21 mouse cellular contexts compared by ENCODE assay signal in the genomic region with DNA sequence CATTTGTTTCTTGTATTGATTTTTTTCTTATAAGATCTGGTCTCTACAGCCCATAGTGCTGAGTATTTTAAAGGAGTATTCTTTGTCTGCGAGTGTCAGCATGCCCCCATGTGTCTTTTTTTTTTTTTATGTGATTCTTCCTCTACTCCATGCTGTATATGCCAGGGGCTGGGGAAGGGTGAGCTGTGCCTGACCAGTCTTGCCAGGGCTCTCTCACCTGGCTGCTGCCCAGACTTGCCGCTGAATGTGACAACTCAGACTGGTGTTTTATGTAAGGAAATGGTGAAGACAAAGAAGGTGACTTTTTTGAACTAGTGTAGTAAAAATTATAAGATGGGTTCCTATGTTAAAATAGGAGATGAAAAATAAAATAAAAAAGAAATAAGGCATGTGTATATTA.
DNase-seq lines count a peak whose midpoint lies in the region; ATAC-seq and TF ChIP-seq lines count a peak whose summit lies in the region.
"Had no signal": no experiment of that assay in that cellular context is flagged by ENCODE, and none has a peak within 500 bp of the region (broad histone marks: within the 10 kb centered on the region; RNA-seq: fewer than 3 reads in every experiment).

No protein-coding gene starts in this region.

- no peaks in the 10 kb centered on the region for H3K9me3 ChIP-seq in midbrain, embryonic 12.5 days
- H3K9me3 ChIP-seq in midbrain, embryonic 16.5 days (replicated peaks; ENCODE audit: control insufficient read depth, low read length, poor library complexity, severe bottlenecking), result no peaks in the 10 kb centered on the region
- no peaks in the 10 kb centered on the region for H3K9me3 ChIP-seq in liver, postnatal 0 days (ENCODE audit: low read length)
- H3K9me3 ChIP-seq: forebrain, embryonic 10.5 days; heart, embryonic 10.5 days; midbrain, embryonic 10.5 days had no signal

- H3K4me1 ChIP-seq in midbrain, embryonic 12.5 days, result peaks cover 48% of the 10 kb centered on the region
- peaks cover 64% of the 10 kb centered on the region for H3K4me1 ChIP-seq in midbrain, embryonic 16.5 days (ENCODE audit: control insufficient read depth, insufficient read depth, low read length)
- H3K4me1 ChIP-seq in cerebellum, adult 2 months (ENCODE audit: control insufficient read depth, insufficient read depth, low read length), result peaks cover 23% of the 10 kb centered on the region
- no peaks in the 10 kb centered on the region for H3K4me1 ChIP-seq in liver, postnatal 0 days (ENCODE audit: insufficient read depth)

- ATAC-seq in midbrain, embryonic 12.5 days (ENCODE audit: low FRiP score, low read depth), result no peak
- ATAC-seq in midbrain, embryonic 16.5 days, result no peak
- no peak for ATAC-seq in liver, postnatal 0 days

- H3K9ac ChIP-seq in midbrain, embryonic 12.5 days (replicated peaks), result no peak overlapping the region
- no peak overlapping the region for H3K9ac ChIP-seq in midbrain, embryonic 16.5 days (ENCODE audit: low read depth, low read length)
- no peak overlapping the region for H3K9ac ChIP-seq in liver, postnatal 0 days (replicated peaks)

- no peak for TF ChIP-seq CTCF in cerebellum, adult 2 months (IDR thresholded peaks at IDR 0.05; ENCODE audit: borderline replicate concordance, insufficient read depth, low read depth, low read length)
- TF ChIP-seq CTCF in liver, postnatal 0 days (IDR thresholded peaks at IDR 0.05; ENCODE audit: low read depth), result no peak

- TF ChIP-seq POLR2A in cerebellum, adult 2 months (IDR thresholded peaks at IDR 0.05; ENCODE audit: borderline replicate concordance, insufficient read depth, low read length), result no peak

- H3K27ac ChIP-seq in midbrain, embryonic 12.5 days (replicated peaks), result 0 out of 2 replicates have a peak overlapping the region, but pooled peaks have one; percentile 30
- no peak overlapping the region for H3K27ac ChIP-seq in midbrain, embryonic 16.5 days (ENCODE audit: low read length)
- no peak overlapping the region for H3K27ac ChIP-seq in cerebellum, adult 2 months (ENCODE audit: insufficient read depth, low read length)
- H3K27ac ChIP-seq in liver, postnatal 0 days (ENCODE audit: low read depth), result no peak overlapping the region
- H3K27ac ChIP-seq: forebrain, embryonic 10.5 days; heart, embryonic 10.5 days; midbrain, embryonic 10.5 days had no signal

- peak; percentile 94 for DNase-seq in heart, adult 11 months
- DNase-seq in heart, adult 9 months (ENCODE audit: low spot score in 2 of 2), result no peak
- peak; percentile 50 to 65 for DNase-seq in cerebellum, adult 2 months
- peak; percentile 54 to 74 for DNase-seq in cerebellum, postnatal 25 days
- DNase-seq in liver, postnatal 0 days, result no peak
- DNase-seq: adrenal gland, postnatal 10 days; B cell, adult 2 months; gastrocnemius, postnatal 10 days; heart, postnatal 10 days; kidney, adult 9 months; kidney, postnatal 4 days; liver; lung, adult 2 months; lung, postnatal 4 days; right cerebral cortex, postnatal 14 days; thymus, postnatal 14 days had no signal

- no peak for TF ChIP-seq EP300 in liver, postnatal 0 days (IDR thresholded peaks at IDR 0.05; ENCODE audit: low read depth)

- H3K4me2 ChIP-seq in midbrain, embryonic 12.5 days (replicated peaks), result no peak overlapping the region
- H3K4me2 ChIP-seq in midbrain, embryonic 16.5 days (ENCODE audit: low read length), result no peak overlapping the region
- no peak overlapping the region for H3K4me2 ChIP-seq in liver, postnatal 0 days (ENCODE audit: low read depth, low read length)

- H3K4me3 ChIP-seq in midbrain, embryonic 12.5 days, result no peak overlapping the region
- no peak overlapping the region for H3K4me3 ChIP-seq in midbrain, embryonic 16.5 days (ENCODE audit: low read depth, low read length)
- H3K4me3 ChIP-seq in cerebellum, adult 2 months (replicated peaks; ENCODE audit: insufficient read depth, low read depth, low read length), result no peak overlapping the region
- H3K4me3 ChIP-seq in liver, postnatal 0 days (ENCODE audit: low read depth, low read length), result no peak overlapping the region
- H3K4me3 ChIP-seq: forebrain, embryonic 10.5 days; heart, embryonic 10.5 days; midbrain, embryonic 10.5 days had no signal

- no peaks in the 10 kb centered on the region for H3K27me3 ChIP-seq in midbrain, embryonic 12.5 days
- H3K27me3 ChIP-seq in midbrain, embryonic 16.5 days (ENCODE audit: control insufficient read depth, insufficient read depth, low read depth, low read length), result no peaks in the 10 kb centered on the region
- no peaks in the 10 kb centered on the region for H3K27me3 ChIP-seq in cerebellum, adult 2 months (ENCODE audit: control insufficient read depth, insufficient read depth, low read length)
- H3K27me3 ChIP-seq in liver, postnatal 0 days (ENCODE audit: insufficient read depth, low read length), result no peaks in the 10 kb centered on the region

- WGBS in midbrain, embryonic 12.5 days, result 67% methylated on average over 2 of the region's 2 CpGs
- WGBS in midbrain, embryonic 16.5 days, result 59% methylated on average over 2 of the region's 2 CpGs
- WGBS in cerebellum, adult 2 months, result 19% methylated on average over 2 of the region's 2 CpGs
- 79% methylated on average over 2 of the region's 2 CpGs for WGBS in liver, postnatal 0 days (ENCODE audit: insufficient replicate concordance)

- no peaks in the 10 kb centered on the region for H3K36me3 ChIP-seq in midbrain, embryonic 12.5 days
- no peaks in the 10 kb centered on the region for H3K36me3 ChIP-seq in midbrain, embryonic 16.5 days (ENCODE audit: control insufficient read depth, insufficient read depth, low read length)
- H3K36me3 ChIP-seq in liver, postnatal 0 days (replicated peaks; ENCODE audit: insufficient read depth, low read length), result no peaks in the 10 kb centered on the region
- H3K36me3 ChIP-seq: forebrain, embryonic 10.5 days; heart, embryonic 10.5 days; midbrain, embryonic 10.5 days had no signal

Comparison
In these comparisons a context has a peak if more than half of its experiments do, and no peak if none do; other contexts are left out.
1. DNase-seq: peak in heart, adult 11 months (single experiment), cerebellum, adult 2 months (2 of 2) and cerebellum, postnatal 25 days (2 of 2); none in heart, adult 9 months (0 of 2) and liver, postnatal 0 days (single experiment).